Mouse (Mus musculus) kidney, adult 8-10 months (tissue): Measurements from ENCODE around the gene Slc25a35.
"Not testable (repeated sequence)": the region's sequence is repeated elsewhere in the genome, so short reads cannot be mapped to it uniquely, and the experiment has no call there.

Source experiments
- DNase-seq, 2 experiments: peaks; one replicate each; pipeline ENCODE4 v3.0.0; 2022

Gene Slc25a35

GRCm38 (mm10) chr11:68967337-68968282 is at the start of gene Slc25a35:
Gene Slc25a35 (plus strand): TSS chr11:68968131.
- peak; percentile 92 to 93 for DNase-seq

GRCm38 (mm10) chr11:68923191-68923590 is 44.7 kb upstream of the Slc25a35 start:
- peak in 1 of 2 experiments; percentile 48 for DNase-seq

GRCm38 (mm10) chr11:68924749-68925148 is 43.2 kb upstream of the Slc25a35 start:
- DNase-seq, result no peak

GRCm38 (mm10) chr11:68926981-68927380 is 41.0 kb upstream of the Slc25a35 start, which contains the start of gene Odf4:
Gene Odf4 (minus strand): TSS chr11:68927081.
- no peak for DNase-seq

- no peak for DNase-seq
Measured at GRCm38 (mm10) chr11:68929947-68930346, 38.0 kb upstream of the Slc25a35 start.

GRCm38 (mm10) chr11:68933885-68934507 is 33.9 kb upstream of the Slc25a35 start:
- no peak for DNase-seq

- DNase-seq, result not testable (repeated sequence)
Measured at GRCm38 (mm10) chr11:68936951-68937350, 31.0 kb upstream of the Slc25a35 start.

GRCm38 (mm10) chr11:68939451-68940304 is 28.3 kb upstream of the Slc25a35 start:
- DNase-seq, result peak; percentile 93 to 95

- DNase-seq, result peak; percentile 86 to 90
Measured at GRCm38 (mm10) chr11:68940516-68940915, 27.4 kb upstream of the Slc25a35 start.

GRCm38 (mm10) chr11:68942731-68943130 is 25.2 kb upstream of the Slc25a35 start:
- peak; percentile 65 for DNase-seq

- no peak for DNase-seq
Measured at GRCm38 (mm10) chr11:68945245-68945644, 22.7 kb upstream of the Slc25a35 start.

- no peak for DNase-seq
Measured at GRCm38 (mm10) chr11:68946001-68946400, 21.9 kb upstream of the Slc25a35 start.

GRCm38 (mm10) chr11:68946806-68947440 is 21.0 kb upstream of the Slc25a35 start:
- DNase-seq, result no peak

GRCm38 (mm10) chr11:68947542-68947993 is 20.4 kb upstream of the Slc25a35 start:
- no peak for DNase-seq

- DNase-seq, result no peak
Measured at GRCm38 (mm10) chr11:68953903-68954302, 14.0 kb upstream of the Slc25a35 start.

- no peak for DNase-seq
Measured at GRCm38 (mm10) chr11:68954408-68954807, 13.5 kb upstream of the Slc25a35 start.

GRCm38 (mm10) chr11:68955473-68955872 is 12.5 kb upstream of the Slc25a35 start:
- DNase-seq, result no peak

- peak; percentile 39 to 53 for DNase-seq
Measured at GRCm38 (mm10) chr11:68956107-68956506, 11.8 kb upstream of the Slc25a35 start.

GRCm38 (mm10) chr11:68956697-68957096 is 11.2 kb upstream of the Slc25a35 start:
- DNase-seq, result no peak

GRCm38 (mm10) chr11:68957308-68957707 is 10.6 kb upstream of the Slc25a35 start, which contains the start of gene Arhgef15:
Gene Arhgef15 (minus strand): TSS chr11:68957480.
- DNase-seq, result no peak

GRCm38 (mm10) chr11:68957971-68958370 is 10.0 kb upstream of the Slc25a35 start:
- DNase-seq, result no peak

GRCm38 (mm10) chr11:68961596-68961995 is 6.3 kb upstream of the Slc25a35 start:
- no peak for DNase-seq
